13 mouse cellular contexts compared by ENCODE assay signal in genomic region chr17:7897120-7897519, GRCm38 (mm10). TPM values are rescaled to one million over a fixed set of nuclear protein-coding genes. Genes with fewer than 3 reads are reported as not detected.
DNase-seq lines count a peak whose midpoint lies in the region; ATAC-seq and TF ChIP-seq lines count a peak whose summit lies in the region.
"Had no signal": no experiment of that assay in that cellular context is flagged by ENCODE, and none has a peak within 500 bp of the region (broad histone marks: within the 10 kb centered on the region; RNA-seq: fewer than 3 reads in every experiment).

No protein-coding gene starts in this region.

- no peak overlapping the region for H3K27ac ChIP-seq in heart, postnatal 0 days (ENCODE audit: low read depth)
- H3K27ac ChIP-seq in spleen, adult 2 months (ENCODE audit: insufficient read depth, low read length): no peak overlapping the region
- no peak overlapping the region for H3K27ac ChIP-seq in hindbrain, embryonic 10.5 days
- H3K27ac ChIP-seq: left cerebral cortex, adult 2 months had no signal

- peak overlapping the region; percentile 19; the same call in 1 of the 2 replicates for H3K4me3 ChIP-seq in heart, postnatal 0 days (ENCODE audit: low read depth, low read length)
- H3K4me3 ChIP-seq in spleen, adult 2 months (ENCODE audit: extremely low read depth, insufficient read depth, insufficient read length): peak overlapping the region; percentile 33; the same call in 1 of the 2 replicates
- H3K4me3 ChIP-seq in hindbrain, embryonic 10.5 days: no peak overlapping the region
- H3K4me3 ChIP-seq: left cerebral cortex, adult 2 months had no signal

- TF ChIP-seq POLR2A in spleen, adult 2 months (IDR thresholded peaks at IDR 0.05; ENCODE audit: low read depth, low read length): no peak

- DNase-seq in heart, postnatal 0 days (ENCODE audit: low spot score): no peak
- no peak for DNase-seq in heart, adult 9 months (ENCODE audit: low spot score in 2 of 2)
- no peak for DNase-seq in spleen, adult 2 months (ENCODE audit: low read depth in 1 of 2, low spot score in 2 of 2)
- DNase-seq in spleen, postnatal 36 days (ENCODE audit: low spot score in 2 of 2): no peak
- DNase-seq in splenic B cell, adult 2 months (ENCODE audit: low read depth, low spot score): peak; percentile 45
- no peak for DNase-seq in hindbrain, embryonic 10.5 days (ENCODE audit: low spot score)
- no peak for DNase-seq in spleen, postnatal 10 days (ENCODE audit: low spot score in 2 of 2)
- DNase-seq: cerebellum, postnatal 25 days; forebrain, postnatal 0 days; heart, adult 18-20 months had no signal

- WGBS in heart, postnatal 0 days: 65% methylated on average over 11 of the region's 11 CpGs
- 37% methylated on average over 11 of the region's 11 CpGs for WGBS in spleen, adult 2 months
- WGBS in hindbrain, embryonic 10.5 days: 86% methylated on average over 11 of the region's 11 CpGs

- no peak overlapping the region for H3K9ac ChIP-seq in heart, postnatal 0 days (replicated peaks; ENCODE audit: low read depth, low read length)
- H3K9ac ChIP-seq: forebrain, postnatal 0 days had no signal

- H3K4me2 ChIP-seq in heart, postnatal 0 days (ENCODE audit: low read depth, low read length): peak overlapping the region; percentile 25

- H3K27me3 ChIP-seq in heart, postnatal 0 days (ENCODE audit: control insufficient read depth, insufficient read depth, low read length): no peaks in the 10 kb centered on the region
- H3K27me3 ChIP-seq in spleen, adult 2 months (ENCODE audit: control insufficient read depth, insufficient read depth, low read length): no peaks in the 10 kb centered on the region
- no peaks in the 10 kb centered on the region for H3K27me3 ChIP-seq in splenic B cell, adult 2 months (ENCODE audit: control insufficient read depth, insufficient read depth, low read length, poor library complexity, severe bottlenecking)
- no peaks in the 10 kb centered on the region for H3K27me3 ChIP-seq in hindbrain, embryonic 10.5 days (ENCODE audit: insufficient read depth, poor library complexity, severe bottlenecking)

- TF ChIP-seq EP300 in heart, postnatal 0 days (IDR thresholded peaks at IDR 0.05; ENCODE audit: low read depth): no peak

- no peaks in the 10 kb centered on the region for H3K9me3 ChIP-seq in heart, postnatal 0 days (replicated peaks; ENCODE audit: control insufficient read depth, low read length)
- H3K9me3 ChIP-seq in hindbrain, embryonic 10.5 days: no peaks in the 10 kb centered on the region

- no peak for ATAC-seq in heart, postnatal 0 days (ENCODE audit: insufficient read depth, low read depth)
- ATAC-seq in inflammation-experienced regulatory T-cells, adult 6 months: peak; percentile 25
- ATAC-seq: hindbrain, embryonic 16.5 days had no signal

- H3K36me3 ChIP-seq in heart, postnatal 0 days (replicated peaks; ENCODE audit: control insufficient read depth, insufficient read depth, low read length): no peaks in the 10 kb centered on the region
- no peaks in the 10 kb centered on the region for H3K36me3 ChIP-seq in spleen, adult 2 months (ENCODE audit: control insufficient read depth, insufficient read depth, low read length)
- H3K36me3 ChIP-seq in splenic B cell, adult 2 months (ENCODE audit: control insufficient read depth, insufficient read depth, low read length, poor library complexity, severe bottlenecking): no peaks in the 10 kb centered on the region
- no peaks in the 10 kb centered on the region for H3K36me3 ChIP-seq in hindbrain, embryonic 10.5 days

- H3K4me1 ChIP-seq in heart, postnatal 0 days (ENCODE audit: control insufficient read depth, insufficient read depth): no peaks in the 10 kb centered on the region
- H3K4me1 ChIP-seq in spleen, adult 2 months (ENCODE audit: control insufficient read depth, insufficient read depth, insufficient read length): peaks cover 23% of the 10 kb centered on the region; the same call in 1 of the 2 replicates
- peaks cover 11% of the 10 kb centered on the region for H3K4me1 ChIP-seq in hindbrain, embryonic 10.5 days (replicated peaks)

- TF ChIP-seq CTCF in heart, postnatal 0 days (IDR thresholded peaks at IDR 0.05; ENCODE audit: low read depth): no peak
- no peak for TF ChIP-seq CTCF in spleen, adult 2 months (IDR thresholded peaks at IDR 0.05; ENCODE audit: extremely low read depth, insufficient read depth, insufficient read length, insufficient replicate concordance)

RNA-seq across cellular contexts. Expression of gene Tagap, which starts 28.7 kb away (rescaled TPM):
- 1.4 and 3.3 TPM in 2 replicates for total RNA-seq in heart, postnatal 0 days (2014; rRNA removed; ENCODE audit: low replicate concordance)
- polyA plus RNA-seq in heart, postnatal 0 days (2015; fragmentation: Nextera tagmentation; extraction: Ambion mirVana): 0.15 and 0.26 TPM in 2 replicates
- polyA plus RNA-seq in spleen, adult 2 months (2012; rRNA removed): 14.6 and 16.8 TPM in 2 replicates
- 100 to 1,000 TPM in 1 of 3 experiments, 10 to 100 TPM in 2; 81.6 to 107 (median 90.7) TPM for polyA plus RNA-seq in inflammation-experienced regulatory T-cells, adult 6 months (2017; shearing (Covaris generic))
- polyA plus RNA-seq in hindbrain, embryonic 10.5 days (2016; fragmentation: Nextera tagmentation; extraction: Ambion mirVana): 0.58 and 0.76 TPM in 2 replicates

RNA-seq across cellular contexts. Expression of gene Rsph3a, which starts 48.3 kb away (rescaled TPM):
- 42.6 and 57.2 TPM in 2 replicates for total RNA-seq in heart, postnatal 0 days (2014; rRNA removed; ENCODE audit: low replicate concordance)
- polyA plus RNA-seq in heart, postnatal 0 days (2015; fragmentation: Nextera tagmentation; extraction: Ambion mirVana): 76.5 and 82.9 TPM in 2 replicates
- polyA plus RNA-seq in spleen, adult 2 months (2012; rRNA removed): 27.1 and 37.2 TPM in 2 replicates
- polyA plus RNA-seq in inflammation-experienced regulatory T-cells, adult 6 months (2017; shearing (Covaris generic)): 10 to 100 TPM; 17.7 to 30.0 (median 23.4) TPM
- polyA plus RNA-seq in hindbrain, embryonic 10.5 days (2016; fragmentation: Nextera tagmentation; extraction: Ambion mirVana): 60.2 and 61.8 TPM in 2 replicates
